Mouse (Mus musculus) retina, postnatal 7 days (tissue): ENCODE measurements at regions not wholly inside any gene's neighbourhood (a gene's known extent, or its start where the extent isn't known, plus 50 kb on each side); places are given as distances from the start of the nearest gene placed in this dataset.

Experiments used
- DNase-seq: peaks from one replicate; pipeline ENCODE4 v3.0.0-alpha.2; 2012; ENCODE audit warnings: low read depth, low spot score

- no peak for DNase-seq
Measured at GRCm38 (mm10) chr8:26840745-26841680, 136.1 kb upstream of the Zfp703 start.

GRCm38 (mm10) chr8:26843714-26844113 is 133.4 kb upstream of the Zfp703 start:
- no peak for DNase-seq

- no peak for DNase-seq
Measured at GRCm38 (mm10) chr8:26844132-26844808, 132.9 kb upstream of the Zfp703 start.

- DNase-seq, result no peak
Measured at GRCm38 (mm10) chr8:26844809-26845143, 132.3 kb upstream of the Zfp703 start.

GRCm38 (mm10) chr8:26845481-26846194 is 131.5 kb upstream of the Zfp703 start:
- DNase-seq, result peak; percentile 8

GRCm38 (mm10) chr8:26847009-26847408 is 130.1 kb upstream of the Zfp703 start:
- DNase-seq, result no peak

GRCm38 (mm10) chr8:26848098-26848772 is 128.9 kb upstream of the Zfp703 start:
- DNase-seq, result no peak

- DNase-seq, result no peak
Measured at GRCm38 (mm10) chr8:26848955-26849684, 128.0 kb upstream of the Zfp703 start.

- no peak for DNase-seq
Measured at GRCm38 (mm10) chr8:26851871-26852800, 125.0 kb upstream of the Zfp703 start.

GRCm38 (mm10) chr8:26852921-26853320 is 124.2 kb upstream of the Zfp703 start:
- no peak for DNase-seq

- DNase-seq, result no peak
Measured at GRCm38 (mm10) chr8:26854557-26855238, 122.4 kb upstream of the Zfp703 start.

GRCm38 (mm10) chr8:26855256-26855655 is 121.9 kb upstream of the Zfp703 start:
- no peak for DNase-seq

GRCm38 (mm10) chr8:26864571-26864970 is 112.6 kb upstream of the Zfp703 start:
- DNase-seq, result no peak

GRCm38 (mm10) chr8:26864971-26865370 is 112.2 kb upstream of the Zfp703 start:
- DNase-seq, result no peak

- no peak for DNase-seq
Measured at GRCm38 (mm10) chr8:26868101-26868848, 108.8 kb upstream of the Zfp703 start.

GRCm38 (mm10) chr8:26868849-26869110 is 108.3 kb upstream of the Zfp703 start:
- no peak for DNase-seq

GRCm38 (mm10) chr8:26871838-26872237 is 105.3 kb upstream of the Zfp703 start:
- no peak for DNase-seq

- no peak for DNase-seq
Measured at GRCm38 (mm10) chr8:26872382-26872781, 104.7 kb upstream of the Zfp703 start.

- no peak for DNase-seq
Measured at GRCm38 (mm10) chr8:26872815-26873214, 104.3 kb upstream of the Zfp703 start.
